Mouse (Mus musculus) ES-E14 (cell line): ENCODE results near the gene Fhit.

Experiments
- CHD2 ChIP-seq: IDR thresholded peaks from 2 replicates; pipeline ENCODE4 v1.6.1; 2014; ENCODE audit warnings: mild to moderate bottlenecking, low read depth, low read length, inconsistent platforms
- HCFC1 ChIP-seq: IDR thresholded peaks from 2 replicates; pipeline ENCODE4 v1.6.1; 2012; ENCODE audit warnings: low read length, inconsistent platforms, borderline replicate concordance; ENCODE audit not compliant: insufficient read depth

DNA sequence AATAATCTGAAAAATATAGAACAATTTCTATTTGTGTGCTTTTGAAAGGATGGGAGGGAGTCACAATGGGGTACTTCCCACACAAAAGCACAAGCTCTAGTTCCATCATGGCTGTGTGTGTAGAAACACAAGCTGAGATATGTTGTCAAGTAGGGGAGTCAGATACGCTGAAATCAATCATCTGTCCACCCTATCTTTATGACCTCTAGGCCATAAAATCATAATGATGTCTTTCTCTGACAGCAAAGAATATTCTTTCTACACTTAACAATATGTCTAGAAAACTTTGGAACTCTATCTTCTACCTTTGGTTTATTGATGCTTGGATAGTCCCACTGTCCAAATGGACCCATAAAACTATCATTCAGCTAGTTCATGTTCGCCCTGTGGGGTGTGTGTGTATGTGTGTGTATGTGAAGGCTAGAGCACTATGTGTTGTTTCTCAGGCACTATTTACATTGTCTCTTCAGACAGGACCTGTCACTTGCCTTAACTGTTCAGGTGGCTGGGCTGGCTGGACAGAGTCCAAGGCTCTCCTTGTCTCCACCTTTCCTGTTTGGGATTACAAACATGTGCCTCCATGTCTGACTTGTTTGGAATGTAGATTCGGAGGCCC lies 592.8 kb downstream of the Fhit start:
- TF ChIP-seq CHD2 (no peak), HCFC1 (no peak)
